Mouse (Mus musculus) liver, embryonic 16.5 days (tissue): ENCODE results near the gene Zfp963. TPM values are rescaled to one million over a fixed set of nuclear protein-coding genes. Genes with fewer than 3 reads are reported as not detected.

ENCODE experiments used
- ATAC-seq: fragments of 200-750 bp; cut with Nextera tagmentation; 2 replicates; pipeline ENCODE4 v1.8.0; 2017; ENCODE audit warnings: low read depth, mild to moderate bottlenecking, moderate number of reproducible peaks, moderate library complexity
- H3K27ac ChIP-seq: fragments of 300-500 bp; sonication (generic); 2 replicates; pipeline ENCODE4 v1.5.1; 2014; ENCODE audit warnings: mild to moderate bottlenecking, low read length
- H3K27me3 ChIP-seq: fragments of 300-500 bp; sonication (generic); 2 replicates; pipeline ENCODE4 v1.6.1; 2014; ENCODE audit warnings: low read depth, low read length, mixed read lengths; ENCODE audit not compliant: control insufficient read depth, insufficient read depth
- H3K36me3 ChIP-seq: fragments of 300-500 bp; sonication (generic); 2 replicates; pipeline ENCODE4 v1.6.1; 2014; ENCODE audit warnings: mild to moderate bottlenecking; ENCODE audit not compliant: control insufficient read depth, insufficient read depth
- H3K4me1 ChIP-seq: fragments of 300-500 bp; sonication (generic); 2 replicates; pipeline ENCODE4 v1.6.1; 2014; ENCODE audit warnings: low read depth, low read length, mixed read lengths; ENCODE audit not compliant: control insufficient read depth
- H3K4me2 ChIP-seq: fragments of 300-500 bp; sonication (generic); 2 replicates; pipeline ENCODE4 v1.6.1; 2014; ENCODE audit warnings: low read depth, low read length, mixed read lengths
- H3K4me3 ChIP-seq: fragments of 300-500 bp; sonication (generic); 2 replicates; pipeline ENCODE4 v1.5.1; 2014; ENCODE audit warnings: low read depth, mild to moderate bottlenecking, low read length
- H3K9ac ChIP-seq: fragments of 300-500 bp; sonication (generic); 2 replicates; pipeline ENCODE4 v1.6.1; 2014; ENCODE audit warnings: low read depth, low read length
- H3K9me3 ChIP-seq: fragments of 300-500 bp; sonication (generic); replicated peaks from 2 replicates; pipeline ENCODE4 v1.6.1; 2016; ENCODE audit warnings: low read length; ENCODE audit not compliant: control insufficient read depth
- WGBS: fragments of 180-500 bp; shearing (Covaris S2); extraction: QIAGEN DNeasy Blood & Tissue Kit; methylation state at CpG from one replicate; pipeline ENCODE4 v1.1.7; 2014; ENCODE audit not compliant: insufficient replicate concordance; 5-methylcytosine and 5-hydroxymethylcytosine counted together
- polyA plus RNA-seq: library from polyadenylated mRNA; unstranded; fragments of >200 nt; fragmentation: Nextera tagmentation; extraction: Ambion mirVana; gene quantifications from 2 replicates; pipeline ENCODE4 v1.2.1, GENCODE M21; 2015

The Zfp963 gene
- polyA plus RNA-seq, 1 experiment from 2014 or later = 3.1 TPM

DNA sequence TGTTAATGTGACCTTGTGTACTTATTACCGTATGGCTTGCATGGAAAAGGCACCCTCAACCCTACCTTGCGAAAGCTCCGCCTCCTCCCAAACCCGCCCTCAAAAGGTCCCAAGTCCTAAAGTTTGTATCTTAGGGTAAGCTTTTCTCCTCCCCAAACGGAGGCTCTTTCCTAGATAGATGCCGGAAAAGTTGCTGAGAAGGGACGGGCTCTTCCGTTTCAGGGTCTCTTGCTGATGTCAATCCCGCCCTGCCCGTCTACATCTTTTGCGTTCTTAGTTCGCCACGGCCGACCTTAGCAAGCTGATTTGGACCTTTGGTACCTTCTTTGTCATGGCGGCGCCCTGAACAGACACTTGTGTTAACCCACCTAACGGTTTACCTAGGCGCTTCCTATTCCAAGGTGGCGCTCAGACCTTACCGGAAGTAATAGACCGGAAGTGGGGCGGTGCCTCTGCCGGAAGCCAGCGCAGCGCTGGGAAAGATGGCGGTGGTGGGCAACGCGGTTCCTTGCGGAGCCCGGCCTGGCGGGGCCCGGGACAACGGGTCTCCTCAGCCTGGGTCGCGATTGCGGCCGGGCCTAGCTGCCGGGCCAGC lies 41.1 kb upstream of the Zfp963 start, which contains the start of the genes Atp13a1 and Zfp866:
TSS of gene Atp13a1 (plus strand) at position 391 of the 595 bp plus-strand sequence.
TSS of gene Zfp866 (minus strand) at position 406 of the 595 bp plus-strand sequence.
- H3K4me2 ChIP-seq = peak within 1 kb of the TSS; percentile 85
- H3K4me3 ChIP-seq = peak within 1 kb of the TSS; percentile 100
- under 1% methylated on average over 38 of the region's 38 CpGs for WGBS
- peaks cover 23% of the 10 kb centered on the region for H3K4me1 ChIP-seq
- peak within 1 kb of the TSS; percentile 94 for H3K9ac ChIP-seq
- H3K27me3 ChIP-seq = no peaks in the 10 kb centered on the region
- H3K27ac ChIP-seq = peak within 1 kb of the TSS; percentile 100
- ATAC-seq = peak; percentile 94
- no peaks in the 10 kb centered on the region for H3K9me3 ChIP-seq
- peaks cover 19% of the 10 kb centered on the region for H3K36me3 ChIP-seq

DNA sequence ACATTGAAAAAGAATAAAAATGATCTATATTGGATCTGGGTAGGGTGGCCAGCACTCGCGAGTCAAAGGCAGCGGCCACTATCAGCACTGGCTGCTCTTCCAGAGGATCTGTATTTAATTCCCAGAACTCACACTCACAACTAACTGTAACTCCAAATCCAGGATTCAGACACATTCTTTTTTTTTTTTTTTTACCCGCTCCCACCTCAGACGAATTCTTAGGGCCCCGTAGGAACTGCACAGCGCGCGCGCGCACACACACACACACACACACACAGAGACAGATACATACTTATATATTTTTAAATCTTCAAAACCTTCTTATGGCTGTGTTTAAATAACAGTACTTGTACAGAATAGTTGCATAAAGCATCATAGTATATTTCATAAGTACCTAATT lies 40.6 kb upstream of the Zfp963 start:
- Histone ChIP-seq H3K9ac (peak overlapping the region; percentile 94), H3K36me3 (peaks cover 19% of the 10 kb centered on the region), H3K4me1 (peaks cover 23% of the 10 kb centered on the region), H3K27ac (peak overlapping the region; percentile 100), H3K4me3 (peak overlapping the region; percentile 100), H3K4me2 (peak overlapping the region; percentile 79), H3K27me3 (no peaks in the 10 kb centered on the region), H3K9me3 (no peaks in the 10 kb centered on the region)
- no peak for ATAC-seq
- 10% methylated on average over 11 of the region's 11 CpGs for WGBS

DNA sequence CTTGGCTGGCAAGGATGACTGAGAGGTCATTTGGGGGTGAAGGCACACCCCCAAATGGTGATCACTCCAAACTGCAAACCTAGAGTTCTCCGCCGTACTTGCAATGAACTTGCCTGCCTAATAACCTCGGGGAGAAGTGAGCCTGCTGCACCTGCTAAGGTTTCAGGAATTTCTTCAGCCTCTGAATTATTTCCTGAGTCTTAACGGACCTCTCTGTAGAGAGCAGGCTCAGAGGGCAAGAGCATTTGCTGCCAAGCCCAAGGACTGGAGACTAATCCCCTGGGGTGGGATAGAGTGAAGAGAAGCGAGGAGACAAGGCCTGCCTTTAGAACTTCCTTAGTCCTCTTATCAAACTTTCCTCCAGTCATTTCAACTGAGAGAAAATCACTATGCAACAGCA lies 40.0 kb upstream of the Zfp963 start:
- Histone ChIP-seq H3K9ac (peak overlapping the region; percentile 1; the same call in 1 of the 2 replicates), H3K4me2 (peak overlapping the region; percentile 79), H3K9me3 (no peaks in the 10 kb centered on the region), H3K4me3 (peak overlapping the region; percentile 100), H3K36me3 (peaks cover 13% of the 10 kb centered on the region), H3K4me1 (peaks cover 23% of the 10 kb centered on the region), H3K27ac (no peak overlapping the region; the same call in 1 of the 2 replicates), H3K27me3 (no peaks in the 10 kb centered on the region)
- no peak for ATAC-seq
- WGBS = 43% methylated on average over 5 of the region's 5 CpGs

DNA sequence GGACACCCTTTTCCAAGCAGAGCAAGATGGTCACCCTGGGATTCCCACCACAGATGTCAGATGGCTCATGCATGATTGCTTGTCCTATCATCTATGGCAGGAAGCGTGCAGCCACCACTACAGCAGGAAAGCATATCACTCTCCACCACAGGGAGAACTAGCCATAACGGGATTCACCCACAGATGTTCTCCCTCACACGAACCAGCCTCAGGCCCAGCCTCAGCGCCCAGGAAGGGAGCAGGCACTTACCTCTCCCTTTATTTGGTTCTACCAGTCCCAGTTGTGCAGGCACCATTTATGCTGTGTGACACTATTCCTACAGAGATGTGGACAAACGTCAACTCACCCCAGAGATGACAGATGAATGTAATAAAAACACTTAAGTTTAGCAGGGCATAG lies 39.3 kb upstream of the Zfp963 start:
- Histone ChIP-seq H3K9me3 (no peaks in the 10 kb centered on the region), H3K27me3 (no peaks in the 10 kb centered on the region), H3K9ac (no peak overlapping the region), H3K27ac (no peak overlapping the region), H3K36me3 (peaks cover 7% of the 10 kb centered on the region), H3K4me3 (no peak overlapping the region), H3K4me2 (no peak overlapping the region), H3K4me1 (peaks cover 23% of the 10 kb centered on the region)
- no peak for ATAC-seq
- WGBS = 34% methylated on average over 5 of the region's 5 CpGs

DNA sequence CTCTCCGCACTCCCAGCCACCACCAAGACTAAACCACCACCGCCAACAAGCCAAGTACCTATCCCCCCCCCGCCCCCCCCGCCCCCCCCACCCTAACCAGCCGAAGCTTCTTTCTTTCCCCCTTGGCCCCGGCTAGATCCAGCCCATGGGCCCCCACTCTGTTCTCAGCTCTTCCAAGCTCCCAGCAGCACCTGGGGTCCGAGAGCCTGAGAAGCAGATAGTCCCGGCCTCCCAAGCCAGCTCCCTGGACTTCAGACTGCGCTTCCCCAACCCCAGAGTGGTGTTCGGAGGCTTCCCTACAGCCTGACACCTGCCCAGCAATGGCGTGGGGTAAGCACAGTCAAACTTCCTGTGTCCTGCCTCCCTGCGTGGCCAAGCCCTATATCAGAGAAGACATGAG lies 27.3 kb upstream of the Zfp963 start:
- no peak for ATAC-seq
- Histone ChIP-seq H3K9me3 (no peaks in the 10 kb centered on the region), H3K27ac (no peak overlapping the region), H3K4me3 (no peak overlapping the region), H3K4me2 (no peak overlapping the region), H3K9ac (no peak overlapping the region), H3K36me3 (no peaks in the 10 kb centered on the region), H3K4me1 (peaks cover 21% of the 10 kb centered on the region), H3K27me3 (no peaks in the 10 kb centered on the region)
- 68% methylated on average over 8 of the region's 12 CpGs for WGBS

DNA sequence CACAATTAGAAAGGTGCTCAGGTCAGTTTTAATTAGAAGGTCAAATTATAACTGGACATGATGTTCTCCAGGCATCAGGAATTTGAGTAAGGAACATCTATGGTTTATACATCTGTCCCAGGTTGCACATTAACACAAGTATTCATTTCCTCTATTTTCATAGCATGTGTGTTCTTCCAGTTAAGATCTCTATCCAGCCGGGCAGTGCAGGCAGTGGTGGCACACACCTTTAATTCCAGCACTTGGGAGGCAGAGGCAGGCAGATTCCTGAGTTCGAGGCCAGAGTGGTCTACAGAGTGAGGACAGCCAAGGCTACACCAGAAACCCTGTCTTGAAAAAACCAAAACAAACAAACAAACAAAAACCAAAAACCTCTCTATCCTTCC lies 25.4 kb upstream of the Zfp963 start:
- H3K4me3 ChIP-seq = peak overlapping the region; percentile 81
- H3K36me3 ChIP-seq = no peaks in the 10 kb centered on the region
- no peaks in the 10 kb centered on the region for H3K27me3 ChIP-seq
- H3K9ac ChIP-seq = peak overlapping the region; percentile 24
- peak overlapping the region; percentile 99; the same call in 1 of the 2 replicates for H3K27ac ChIP-seq
- 31% methylated on average over 2 of the region's 2 CpGs for WGBS
- H3K9me3 ChIP-seq = no peaks in the 10 kb centered on the region
- no peak for ATAC-seq
- peak overlapping the region; percentile 80 for H3K4me2 ChIP-seq
- H3K4me1 ChIP-seq = peaks cover 25% of the 10 kb centered on the region

DNA sequence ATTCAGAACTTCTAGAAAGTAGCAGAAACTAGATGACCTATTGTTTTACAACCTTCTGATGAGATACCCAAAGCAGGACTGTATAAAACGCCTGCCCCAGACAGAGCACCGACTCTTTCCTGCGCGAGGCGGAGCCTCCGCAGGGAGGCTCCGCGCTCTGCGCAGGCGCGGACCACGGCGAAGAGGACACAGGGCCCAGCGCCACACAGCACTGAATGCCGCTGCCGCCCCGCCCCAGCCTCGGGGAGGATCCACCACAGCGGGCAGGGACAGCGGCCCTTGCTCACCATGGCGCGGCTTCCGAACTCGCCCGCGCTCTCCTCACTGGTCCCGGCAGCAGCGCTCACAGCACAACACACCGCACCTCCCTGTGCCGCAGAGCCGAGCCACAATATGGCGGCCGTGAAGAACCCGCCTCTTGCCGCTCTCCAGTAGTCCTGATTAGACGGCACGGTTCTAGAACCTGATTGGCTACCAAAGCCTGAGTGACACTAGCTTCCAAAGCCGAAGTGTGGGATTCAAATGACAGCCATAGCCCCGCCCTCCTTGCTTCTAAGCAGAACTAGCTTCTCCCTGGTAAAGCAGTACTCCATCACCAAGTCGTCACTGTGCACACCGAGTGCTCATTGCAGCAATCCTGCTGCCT lies 24.9 kb upstream of the Zfp963 start, which contains the start of gene Gm20422:
TSS of gene Gm20422 (minus strand) at position 384 of the 646 bp plus-strand sequence.
- 0% methylated on average over 41 of the region's 41 CpGs for WGBS
- H3K4me1 ChIP-seq = peaks cover 25% of the 10 kb centered on the region
- peak within 1 kb of the TSS; percentile 99 for H3K27ac ChIP-seq
- ATAC-seq = peak; percentile 98
- H3K9me3 ChIP-seq = no peaks in the 10 kb centered on the region
- peak within 1 kb of the TSS; percentile 81 for H3K4me3 ChIP-seq
- peak within 1 kb of the TSS; percentile 80 for H3K4me2 ChIP-seq
- no peaks in the 10 kb centered on the region for H3K36me3 ChIP-seq
- peak within 1 kb of the TSS; percentile 91 for H3K9ac ChIP-seq
- H3K27me3 ChIP-seq = no peaks in the 10 kb centered on the region

DNA sequence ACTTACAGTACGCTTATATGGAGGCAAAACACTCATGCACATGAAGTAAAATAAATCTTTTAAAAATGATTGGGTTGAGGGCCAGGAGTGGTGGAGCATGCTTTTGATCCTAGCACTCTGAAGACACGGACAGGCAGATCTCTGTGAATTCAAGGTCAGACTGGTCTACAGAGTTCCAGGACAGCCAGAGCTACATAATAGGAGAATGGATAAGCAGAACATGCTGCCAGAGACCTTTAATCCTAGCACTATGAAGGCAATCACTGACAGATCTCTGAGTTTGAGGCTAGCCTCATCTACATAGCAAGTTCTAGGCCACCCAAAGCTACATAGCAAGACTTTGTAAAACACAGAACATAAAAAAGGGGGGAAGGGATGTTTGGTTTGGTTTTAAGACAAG lies 22.3 kb upstream of the Zfp963 start:
- H3K4me2 ChIP-seq = no peak overlapping the region
- H3K4me1 ChIP-seq = peaks cover 25% of the 10 kb centered on the region
- ATAC-seq = no peak
- no peaks in the 10 kb centered on the region for H3K27me3 ChIP-seq
- H3K9ac ChIP-seq = no peak overlapping the region
- peaks cover 21% of the 10 kb centered on the region for H3K36me3 ChIP-seq
- H3K4me3 ChIP-seq = no peak overlapping the region
- no peak overlapping the region for H3K27ac ChIP-seq
- no peaks in the 10 kb centered on the region; the same call in 1 of the 2 replicates for H3K9me3 ChIP-seq
- WGBS = 75% methylated on average over 2 of the region's 2 CpGs

DNA sequence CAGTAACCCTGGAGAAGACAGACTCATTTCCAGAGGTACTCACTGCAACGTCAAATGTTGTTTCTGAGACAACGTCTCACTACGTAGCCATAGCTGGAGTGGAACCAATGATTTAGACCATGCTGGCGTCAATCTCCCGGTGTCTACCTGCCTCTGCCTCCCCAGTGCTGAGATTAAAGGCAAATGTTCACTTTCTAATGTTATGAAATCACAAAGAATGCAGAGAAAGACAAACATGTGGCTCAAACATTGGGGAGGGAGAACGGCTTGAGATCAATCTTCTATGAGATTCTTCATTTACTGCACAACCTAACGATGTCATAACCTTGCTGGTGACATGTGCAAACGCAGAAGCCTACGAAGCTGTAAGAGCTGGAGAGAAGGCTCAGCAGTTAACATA lies 21.5 kb upstream of the Zfp963 start:
- Histone ChIP-seq H3K9me3 (no peaks in the 10 kb centered on the region; the same call in 1 of the 2 replicates), H3K27ac (no peak overlapping the region), H3K36me3 (peaks cover 30% of the 10 kb centered on the region), H3K27me3 (no peaks in the 10 kb centered on the region), H3K9ac (no peak overlapping the region), H3K4me3 (no peak overlapping the region), H3K4me2 (no peak overlapping the region), H3K4me1 (peaks cover 25% of the 10 kb centered on the region)
- WGBS = 73% methylated on average over 9 of the region's 9 CpGs
- ATAC-seq = no peak
